Mouse (Mus musculus) ES-Bruce4 (cell line): Measurements from ENCODE around the gene Gramd4. TPM values are rescaled to one million over a fixed set of nuclear protein-coding genes. Genes with fewer than 3 reads are reported as not detected.
"Not testable (repeated sequence)": the region's sequence is repeated elsewhere in the genome, so short reads cannot be mapped to it uniquely, and the experiment has no call there.

Source experiments
- H3K27ac ChIP-seq: 2 replicates; pipeline ENCODE4 v1.5.1; 2012; ENCODE audit warnings: low read length, inconsistent platforms; ENCODE audit not compliant: insufficient read depth
- H3K27me3 ChIP-seq: 2 replicates; pipeline ENCODE4 v1.6.1; 2012; ENCODE audit warnings: mild to moderate bottlenecking, low read length, inconsistent platforms; ENCODE audit not compliant: control insufficient read depth, poor library complexity, insufficient read depth, severe bottlenecking
- H3K36me3 ChIP-seq: 2 replicates; pipeline ENCODE4 v1.6.1; 2012; ENCODE audit warnings: inconsistent platforms, mild to moderate bottlenecking, low read length, moderate library complexity; ENCODE audit not compliant: control insufficient read depth, poor library complexity, insufficient read depth, severe bottlenecking
- H3K4me1 ChIP-seq: one replicate; pipeline ENCODE4 v1.8.1; 2011; ENCODE audit warnings: low read length; ENCODE audit not compliant: control insufficient read depth, insufficient read depth
- H3K4me3 ChIP-seq: 2 replicates; pipeline ENCODE4 v1.5.1; 2011; ENCODE audit warnings: low read depth, mild to moderate bottlenecking, low read length
- H3K9ac ChIP-seq: 2 replicates; pipeline ENCODE4 v1.6.1; 2012; ENCODE audit warnings: low read depth, mild to moderate bottlenecking, inconsistent platforms; ENCODE audit not compliant: poor library complexity, severe bottlenecking
- H3K9me3 ChIP-seq: replicated peaks from 2 replicates; pipeline ENCODE4 v1.6.1; 2012; ENCODE audit warnings: mild to moderate bottlenecking, low read length, inconsistent platforms; ENCODE audit not compliant: control insufficient read depth, poor library complexity, insufficient read depth, severe bottlenecking
- CTCF ChIP-seq: IDR thresholded peaks from one replicate; pipeline ENCODE4 v1.8.1; 2011; ENCODE audit warnings: low read depth, low read length
- EP300 ChIP-seq: IDR thresholded peaks from 2 replicates; pipeline ENCODE4 v1.6.1; 2011; ENCODE audit warnings: low read depth, low read length; ENCODE audit not compliant: insufficient read depth
- POLR2A ChIP-seq: IDR thresholded peaks from one replicate; pipeline ENCODE4 v1.8.1; 2011; ENCODE audit warnings: low read length; ENCODE audit not compliant: insufficient read depth
- polyA plus RNA-seq: library from polyadenylated mRNA; stranded (reverse); fragments of >200 nt; gene quantifications from 2 replicates; pipeline ENCODE4 v1.2.4, GENCODE M21; 2011; ENCODE audit warnings: low read depth; ENCODE audit not compliant: missing spikeins, insufficient read depth, insufficient read length

Gramd4 gene
- polyA plus RNA-seq, 1 experiment = 22.6 TPM

DNA sequence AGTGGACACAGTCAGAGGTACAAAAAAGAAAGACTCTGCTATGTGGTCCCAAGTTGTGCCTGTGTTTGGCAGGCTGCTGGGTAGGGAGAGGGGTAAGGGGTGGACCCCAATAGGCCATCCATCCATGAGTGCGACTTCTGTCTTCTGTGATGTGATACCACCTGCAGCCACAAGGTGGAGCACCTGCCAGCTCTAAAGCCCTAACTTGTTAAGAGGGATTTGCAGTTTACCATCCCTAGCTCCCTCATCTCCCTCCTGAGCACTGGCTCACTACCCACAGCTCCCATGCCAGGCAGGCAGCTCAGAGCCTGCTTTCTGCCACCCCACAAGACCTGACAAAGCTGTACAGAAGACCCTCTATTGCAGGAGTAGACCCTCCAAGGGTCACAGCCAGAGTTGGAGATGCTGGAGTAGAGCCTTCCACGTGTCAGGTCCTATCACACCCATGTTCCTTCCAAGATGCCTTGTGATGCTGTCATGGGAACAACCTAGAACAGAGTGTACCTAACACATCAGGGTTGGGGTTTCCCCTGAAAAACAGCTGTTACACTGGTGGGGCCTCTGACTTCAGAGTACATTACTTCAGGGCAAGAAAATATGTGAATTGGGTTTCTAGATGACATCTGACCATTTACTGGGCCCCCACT, 3.5 kb upstream of the Gramd4 start:
- H3K27ac ChIP-seq = no peak overlapping the region
- H3K36me3 ChIP-seq = no peaks in the 10 kb centered on the region
- peaks cover 2% of the 10 kb centered on the region for H3K4me1 ChIP-seq
- H3K9ac ChIP-seq = no peak overlapping the region
- TF ChIP-seq POLR2A (no peak), EP300 (no peak), CTCF (peak; percentile 86)
- H3K27me3 ChIP-seq = no peaks in the 10 kb centered on the region
- H3K9me3 ChIP-seq = no peaks in the 10 kb centered on the region
- H3K4me3 ChIP-seq = no peak overlapping the region

DNA sequence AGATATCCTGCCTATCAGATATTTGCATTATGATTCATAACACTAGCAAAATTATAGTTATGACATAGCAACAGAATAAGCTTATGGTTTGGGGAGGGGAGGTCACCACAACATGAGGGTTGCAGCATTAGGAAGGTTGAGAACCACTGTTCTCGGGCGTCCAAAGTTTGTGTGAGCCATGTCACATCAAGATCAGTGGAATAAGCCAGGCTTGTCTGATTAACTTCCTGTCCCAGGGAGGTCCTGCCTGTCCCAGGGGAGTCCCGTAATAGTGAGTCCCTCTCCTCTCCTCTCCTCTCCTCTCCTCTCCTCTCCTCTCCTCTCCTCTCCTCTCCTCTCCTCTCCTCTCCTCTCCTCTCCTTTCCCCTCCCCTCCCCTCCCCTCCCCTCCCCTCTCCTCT, 2.6 kb upstream of the Gramd4 start:
- H3K4me1 ChIP-seq, H3K36me3 ChIP-seq, H3K4me3 ChIP-seq, H3K27ac ChIP-seq, H3K9me3 ChIP-seq, H3K27me3 ChIP-seq, H3K9ac ChIP-seq: not testable (repeated sequence)

DNA sequence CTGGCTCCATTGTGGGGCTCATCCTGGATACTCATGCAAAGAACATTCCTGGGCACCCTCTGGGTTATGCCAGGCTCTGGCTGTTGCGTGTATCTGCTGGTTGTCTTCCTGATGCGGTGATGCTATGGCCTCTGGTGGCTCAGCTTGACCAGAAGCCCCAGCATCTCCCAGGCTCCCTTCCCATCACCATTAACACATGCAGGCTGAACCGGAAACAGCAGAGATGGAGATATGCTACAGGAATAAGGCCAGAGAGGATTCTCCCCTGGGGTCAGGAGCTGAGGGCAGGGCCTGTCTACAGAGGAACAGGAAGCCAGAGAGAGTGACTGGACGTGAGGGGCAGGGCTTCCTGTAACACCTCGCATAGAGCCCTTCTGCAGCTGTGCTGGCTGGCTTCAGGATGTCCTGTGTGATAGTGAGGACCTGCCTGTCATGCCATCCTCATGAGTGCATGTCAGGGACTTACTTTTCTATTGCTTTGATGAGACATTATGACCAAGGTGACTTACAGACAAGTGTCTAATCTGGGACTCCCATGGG, 1.2 kb upstream of the Gramd4 start:
- H3K36me3 ChIP-seq = no peaks in the 10 kb centered on the region
- peaks cover 2% of the 10 kb centered on the region for H3K4me1 ChIP-seq
- H3K4me3 ChIP-seq = no peak overlapping the region
- TF ChIP-seq EP300 (no peak), POLR2A (no peak), CTCF (no peak)
- no peaks in the 10 kb centered on the region for H3K27me3 ChIP-seq
- no peak overlapping the region for H3K9ac ChIP-seq
- no peak overlapping the region for H3K27ac ChIP-seq
- no peaks in the 10 kb centered on the region for H3K9me3 ChIP-seq

GRCm38 (mm10) chr15:86057908-86058307, 413 bp downstream of the Gramd4 start:
- Histone ChIP-seq H3K27ac (no peak overlapping the region), H3K4me3 (peak overlapping the region; percentile 84), H3K9me3 (no peaks in the 10 kb centered on the region), H3K9ac (peak overlapping the region; percentile 92), H3K27me3 (no peaks in the 10 kb centered on the region), H3K4me1 (peaks cover 3% of the 10 kb centered on the region), H3K36me3 (no peaks in the 10 kb centered on the region)
- TF ChIP-seq POLR2A (no peak), CTCF (no peak), EP300 (no peak)

- H3K4me1 ChIP-seq = peaks cover 3% of the 10 kb centered on the region
- H3K27ac ChIP-seq = no peak overlapping the region
- H3K27me3 ChIP-seq = no peaks in the 10 kb centered on the region
Measured at GRCm38 (mm10) chr15:86058394-86058915, 960 bp downstream of the Gramd4 start.

GRCm38 (mm10) chr15:86058931-86059834, 1.7 kb downstream of the Gramd4 start:
- no peaks in the 10 kb centered on the region for H3K36me3 ChIP-seq
- peak overlapping the region; percentile 75 for H3K4me3 ChIP-seq
- H3K27me3 ChIP-seq = no peaks in the 10 kb centered on the region
- peaks cover 3% of the 10 kb centered on the region for H3K4me1 ChIP-seq
- no peak for TF ChIP-seq EP300
- TF ChIP-seq CTCF = no peak
- no peak for TF ChIP-seq POLR2A
- no peaks in the 10 kb centered on the region for H3K9me3 ChIP-seq
- H3K9ac ChIP-seq = peak overlapping the region; percentile 92
- H3K27ac ChIP-seq = no peak overlapping the region

More at GRCm38 (mm10) chr15:86058394-86058915, 960 bp downstream of the Gramd4 start:
- peak overlapping the region; percentile 84 for H3K4me3 ChIP-seq
- peak overlapping the region; percentile 92 for H3K9ac ChIP-seq
- TF ChIP-seq EP300 (no peak), POLR2A (no peak), CTCF (no peak)
- H3K9me3 ChIP-seq = no peaks in the 10 kb centered on the region
- no peaks in the 10 kb centered on the region for H3K36me3 ChIP-seq
